Mouse (Mus musculus) stomach, embryonic 16.5 days (tissue): Measurements from ENCODE around the gene Hrasls5. TPM values are rescaled to one million over a fixed set of nuclear protein-coding genes. Genes with fewer than 3 reads are reported as not detected.

ENCODE experiments used
- ATAC-seq: fragments of 200-750 bp; cut with Nextera tagmentation; 2 replicates; pipeline ENCODE4 v1.8.0; 2017; ENCODE audit warnings: moderate number of reproducible peaks, moderate TSS enrichment; ENCODE audit not compliant: insufficient read depth, low FRiP score
- H3K27ac ChIP-seq: fragments of 300-500 bp; sonication (generic); 2 replicates; pipeline ENCODE4 v1.5.1; 2014; ENCODE audit warnings: low read length
- H3K27me3 ChIP-seq: fragments of 300-500 bp; sonication (generic); 2 replicates; pipeline ENCODE4 v1.6.1; 2014; ENCODE audit warnings: low read length, control low read depth, mixed read lengths; ENCODE audit not compliant: control insufficient read depth, insufficient read depth
- H3K36me3 ChIP-seq: fragments of 300-500 bp; sonication (generic); 2 replicates; pipeline ENCODE4 v1.6.1; 2014; ENCODE audit warnings: low read length; ENCODE audit not compliant: control insufficient read depth, insufficient read depth
- H3K4me1 ChIP-seq: fragments of 300-500 bp; sonication (generic); 2 replicates; pipeline ENCODE4 v1.6.1; 2014; ENCODE audit warnings: low read length, control low read depth, mixed read lengths; ENCODE audit not compliant: control insufficient read depth, insufficient read depth
- H3K4me2 ChIP-seq: fragments of 300-500 bp; sonication (generic); 2 replicates; pipeline ENCODE4 v1.6.1; 2014; ENCODE audit warnings: low read depth, low read length, mixed read lengths
- H3K4me3 ChIP-seq: fragments of 300-500 bp; sonication (generic); replicated peaks from 2 replicates; pipeline ENCODE4 v1.5.1; 2014; ENCODE audit warnings: mild to moderate bottlenecking, low read length
- H3K9ac ChIP-seq: fragments of 300-500 bp; sonication (generic); 2 replicates; pipeline ENCODE4 v1.6.1; 2014; ENCODE audit warnings: low read length
- H3K9me3 ChIP-seq: fragments of 300-500 bp; sonication (generic); replicated peaks from 2 replicates; pipeline ENCODE4 v1.6.1; 2016; ENCODE audit warnings: low read length, control low read depth; ENCODE audit not compliant: control insufficient read depth
- WGBS: fragments of 180-500 bp; shearing (Covaris S2); extraction: QIAGEN DNeasy Blood & Tissue Kit; methylation state at CpG from one replicate; pipeline ENCODE4 v1.1.7; 2014; 5-methylcytosine and 5-hydroxymethylcytosine counted together
- polyA plus RNA-seq: library from polyadenylated mRNA; unstranded; fragments of >200 nt; fragmentation: Nextera tagmentation; extraction: Ambion mirVana; gene quantifications from 2 replicates; pipeline ENCODE4 v1.2.1, GENCODE M21; 2015

Gene Hrasls5
- polyA plus RNA-seq, 1 experiment from 2014 or later = not detected

DNA sequence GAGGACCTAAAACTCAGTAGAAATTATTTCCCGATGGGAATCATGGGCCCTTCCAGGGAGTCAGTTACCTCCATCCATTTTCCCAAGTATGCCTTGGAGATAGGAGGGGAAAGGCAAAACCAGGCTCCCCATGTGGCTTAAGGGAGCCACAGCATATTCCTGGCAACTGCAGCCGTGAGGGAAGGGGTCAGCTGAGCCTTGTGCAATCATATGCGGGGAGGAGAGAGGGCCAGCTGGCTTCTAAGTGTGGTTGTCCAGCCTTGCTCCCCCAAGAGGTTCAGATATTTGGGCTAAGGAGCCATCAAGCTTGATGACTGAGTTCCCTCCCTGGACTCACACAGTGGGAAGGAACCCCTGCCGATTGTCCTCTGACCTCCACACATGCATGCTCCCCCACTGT is 10.8 kb upstream of the Hrasls5 start:
- Histone ChIP-seq H3K9me3 (no peaks in the 10 kb centered on the region), H3K27me3 (no peaks in the 10 kb centered on the region), H3K36me3 (no peaks in the 10 kb centered on the region), H3K9ac (no peak overlapping the region), H3K4me1 (peaks cover 6% of the 10 kb centered on the region), H3K4me3 (no peak overlapping the region), H3K27ac (no peak overlapping the region), H3K4me2 (no peak overlapping the region)
- ATAC-seq = no peak
- 77% methylated on average over 4 of the region's 4 CpGs for WGBS

DNA sequence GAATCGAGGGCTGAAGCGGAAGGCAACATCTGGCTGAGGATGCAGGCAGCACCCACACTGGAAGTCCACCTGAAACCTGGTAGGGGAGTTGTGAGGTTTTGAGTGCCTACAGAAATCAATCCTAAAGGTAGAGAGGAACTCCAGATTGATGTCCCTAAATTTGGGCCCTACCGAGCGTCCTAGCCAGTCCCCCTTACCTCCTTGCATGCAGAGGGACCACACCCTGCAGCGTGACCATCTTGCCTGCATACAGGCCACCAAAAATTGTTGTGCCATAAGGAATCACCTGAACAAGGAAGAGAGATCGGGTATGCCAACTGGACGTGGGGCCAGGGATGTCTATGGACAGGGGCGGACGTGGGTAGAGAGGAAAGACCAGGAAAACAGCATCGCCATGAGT is 8.2 kb upstream of the Hrasls5 start:
- Histone ChIP-seq H3K9me3 (no peaks in the 10 kb centered on the region), H3K36me3 (no peaks in the 10 kb centered on the region), H3K27ac (no peak overlapping the region), H3K4me3 (no peak overlapping the region), H3K4me2 (no peak overlapping the region), H3K4me1 (peaks cover 16% of the 10 kb centered on the region), H3K9ac (no peak overlapping the region), H3K27me3 (no peaks in the 10 kb centered on the region)
- 93% methylated on average over 10 of the region's 10 CpGs for WGBS
- no peak for ATAC-seq

DNA sequence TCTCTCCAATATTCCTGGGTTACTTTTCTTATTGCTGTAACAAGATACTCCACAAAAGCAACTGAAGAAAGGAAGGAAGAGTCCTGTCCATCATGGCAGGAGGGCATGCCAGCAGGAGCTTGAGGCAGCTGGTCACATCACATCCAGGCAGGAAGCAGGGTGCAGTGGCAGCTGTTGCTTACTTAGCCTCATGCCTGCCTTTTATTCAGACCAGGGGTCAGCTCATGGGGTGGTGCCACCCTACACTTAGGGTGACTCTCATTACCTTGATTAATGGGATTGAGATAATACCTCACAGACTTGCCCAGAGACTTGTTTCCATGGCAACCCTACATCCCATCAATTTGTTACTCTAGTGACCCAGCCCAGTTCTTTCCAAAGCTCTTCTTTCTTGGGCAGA is 7.3 kb upstream of the Hrasls5 start:
- H3K27me3 ChIP-seq = no peaks in the 10 kb centered on the region
- no peaks in the 10 kb centered on the region for H3K36me3 ChIP-seq
- H3K27ac ChIP-seq = no peak overlapping the region
- H3K4me1 ChIP-seq = peaks cover 16% of the 10 kb centered on the region
- no peak overlapping the region for H3K4me3 ChIP-seq
- H3K4me2 ChIP-seq = no peak overlapping the region
- ATAC-seq = no peak
- no peak overlapping the region for H3K9ac ChIP-seq
- no peaks in the 10 kb centered on the region for H3K9me3 ChIP-seq

- Histone ChIP-seq H3K36me3 (no peaks in the 10 kb centered on the region), H3K27ac (peak overlapping the region; percentile 90), H3K9me3 (no peaks in the 10 kb centered on the region), H3K4me1 (peaks cover 16% of the 10 kb centered on the region), H3K4me3 (peak overlapping the region; percentile 39), H3K4me2 (peak overlapping the region; percentile 68), H3K9ac (peak overlapping the region; percentile 69), H3K27me3 (no peaks in the 10 kb centered on the region)
- ATAC-seq = peak; percentile 68
- WGBS = 7% methylated on average over 15 of the region's 15 CpGs
These were observed 6.2 kb upstream of the Hrasls5 start for GRCm38 (mm10) chr19:7605930-7606783.

- peak within 1 kb of the TSS; percentile 69 for H3K9ac ChIP-seq
- peaks cover 19% of the 10 kb centered on the region for H3K4me1 ChIP-seq
- H3K27me3 ChIP-seq = no peaks in the 10 kb centered on the region
- H3K36me3 ChIP-seq = no peaks in the 10 kb centered on the region
- 8% methylated on average over 15 of the region's 15 CpGs for WGBS
- H3K4me3 ChIP-seq = peak within 1 kb of the TSS; percentile 39
- ATAC-seq = peak; percentile 47; the same call in 1 of the 2 replicates
- H3K9me3 ChIP-seq = no peaks in the 10 kb centered on the region
- peak within 1 kb of the TSS; percentile 90 for H3K27ac ChIP-seq
- peak within 1 kb of the TSS; percentile 68 for H3K4me2 ChIP-seq
These were observed 5.3 kb upstream of the Hrasls5 start, which contains the start of gene Lgals12 for GRCm38 (mm10) chr19:7606801-7607689. Gene Lgals12 (minus strand): TSS chr19:7607193.

GRCm38 (mm10) chr19:7607690-7608201 is 4.6 kb upstream of the Hrasls5 start:
- Histone ChIP-seq H3K4me1 (peaks cover 25% of the 10 kb centered on the region), H3K9ac (no peak overlapping the region), H3K4me3 (no peak overlapping the region), H3K4me2 (peak overlapping the region; percentile 68), H3K9me3 (no peaks in the 10 kb centered on the region), H3K27me3 (no peaks in the 10 kb centered on the region), H3K36me3 (no peaks in the 10 kb centered on the region), H3K27ac (peak overlapping the region; percentile 90)
- ATAC-seq = peak; percentile 87
- WGBS = 59% methylated on average over 7 of the region's 7 CpGs

DNA sequence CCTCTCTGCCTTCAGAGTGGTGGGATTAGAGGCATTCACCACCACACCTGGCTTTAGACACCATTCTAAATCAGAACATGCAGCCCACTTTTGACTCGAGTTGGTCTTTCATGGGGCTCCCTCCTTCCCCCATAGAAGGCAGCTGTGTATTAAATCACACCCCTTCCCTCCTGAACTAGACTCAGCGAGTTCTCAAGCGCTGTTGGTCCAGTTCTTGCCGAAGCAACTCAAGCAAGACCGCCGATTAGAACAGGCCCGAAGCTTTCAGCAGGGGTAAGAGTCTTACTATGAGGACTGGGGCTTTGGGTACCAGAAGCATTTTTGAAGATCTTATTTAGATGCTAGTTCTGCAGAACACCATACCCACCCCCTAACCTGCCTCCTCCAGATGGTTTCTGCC is 810 bp downstream of the Hrasls5 start:
- no peak overlapping the region for H3K4me2 ChIP-seq
- H3K9me3 ChIP-seq = no peaks in the 10 kb centered on the region
- H3K36me3 ChIP-seq = no peaks in the 10 kb centered on the region
- H3K4me3 ChIP-seq = no peak overlapping the region
- H3K9ac ChIP-seq = no peak overlapping the region
- no peak overlapping the region for H3K27ac ChIP-seq
- no peaks in the 10 kb centered on the region for H3K27me3 ChIP-seq
- ATAC-seq = no peak
- peaks cover 10% of the 10 kb centered on the region; the same call in 1 of the 2 replicates for H3K4me1 ChIP-seq
- WGBS = 91% methylated on average over 7 of the region's 7 CpGs

DNA sequence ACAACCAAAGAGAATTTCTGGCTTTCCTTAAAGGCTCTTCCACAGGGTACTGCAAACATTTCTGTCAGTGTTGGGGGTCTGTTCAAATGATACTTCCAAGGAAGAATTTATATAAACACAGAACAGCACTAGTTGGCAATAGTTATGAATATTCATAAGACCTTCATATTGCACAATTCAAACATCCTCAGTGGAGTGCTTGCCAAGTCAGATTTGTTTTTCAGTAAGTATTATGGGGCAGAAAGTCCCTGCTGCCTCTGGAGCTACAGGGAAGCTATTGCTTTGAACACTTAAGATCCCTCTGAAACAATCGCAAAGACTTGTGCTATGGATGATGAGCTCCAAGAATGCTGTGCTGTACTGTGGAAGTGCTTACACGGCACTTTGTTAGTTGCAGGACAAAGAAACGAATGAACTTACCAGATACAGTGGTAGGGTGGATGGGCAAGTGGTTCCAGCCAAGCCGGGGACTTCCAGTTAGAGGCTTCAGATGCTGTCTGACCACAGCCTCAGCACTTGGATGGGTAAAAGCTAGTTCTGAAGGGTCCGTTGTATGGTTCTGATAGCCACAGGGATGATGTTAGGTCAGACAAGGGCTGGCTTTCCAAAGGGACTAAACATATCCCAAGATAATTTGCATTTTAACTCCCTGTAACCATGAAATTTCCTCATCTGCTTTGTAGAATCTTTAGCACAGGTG is 4.0 kb downstream of the Hrasls5 start:
- Histone ChIP-seq H3K9ac (no peak overlapping the region), H3K4me1 (0 out of 2 replicates have a peak, but pooled peaks cover 8% of the 10 kb centered on the region), H3K27ac (no peak overlapping the region), H3K36me3 (no peaks in the 10 kb centered on the region), H3K27me3 (no peaks in the 10 kb centered on the region), H3K9me3 (no peaks in the 10 kb centered on the region), H3K4me2 (no peak overlapping the region), H3K4me3 (no peak overlapping the region)
- ATAC-seq = no peak
- WGBS = 79% methylated on average over 5 of the region's 5 CpGs
